Mouse (Mus musculus): Measurements from ENCODE around the gene Itgb5. TPM values are rescaled to one million over a fixed set of nuclear protein-coding genes. Genes with fewer than 3 reads are reported as not detected.

The Itgb5 gene
- polyA plus RNA-seq, 1 experiment from 2014 or later: 29.4 TPM

DNA sequence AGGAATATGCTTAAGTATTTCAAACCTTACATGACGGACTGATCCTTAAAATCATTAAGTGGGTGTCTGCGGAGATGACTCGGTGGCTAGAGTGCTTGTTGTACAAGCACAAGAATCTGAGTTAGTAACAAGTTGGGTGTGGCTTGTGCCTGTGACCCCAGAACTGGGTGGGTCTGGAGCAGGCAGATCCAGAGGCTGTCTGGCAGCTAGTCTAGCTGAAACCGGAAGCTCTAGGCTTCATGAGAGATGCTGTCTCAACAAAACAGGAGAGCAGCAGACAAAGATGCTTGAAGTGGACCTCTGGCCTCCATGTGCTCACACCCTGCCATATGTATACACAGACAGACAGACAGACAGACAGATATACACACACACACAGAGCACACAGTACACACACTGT, 161.2 kb downstream of the Itgb5 start:
- Histone ChIP-seq H3K27me3 (ENCODE audit: control insufficient read depth, insufficient read depth, low read length) (no peaks in the 10 kb centered on the region), H3K27ac (ENCODE audit: low read length) (no peak overlapping the region), H3K4me1 (ENCODE audit: control insufficient read depth, insufficient read depth, low read length) (no peaks in the 10 kb centered on the region), H3K36me3 (ENCODE audit: control insufficient read depth, insufficient read depth) (no peaks in the 10 kb centered on the region), H3K4me3 (ENCODE audit: low read length) (no peak overlapping the region), H3K4me2 (ENCODE audit: low read depth, low read length) (no peak overlapping the region), H3K9me3 (replicated peaks; ENCODE audit: control insufficient read depth, low read length) (no peaks in the 10 kb centered on the region), H3K9ac (ENCODE audit: low read length) (no peak overlapping the region)
- 69% methylated on average over 4 of the region's 4 CpGs for WGBS
- ATAC-seq (replicated peaks; ENCODE audit: extremely low read depth, insufficient read depth, low FRiP score): no peak

GRCm38 (mm10) chr16:33994321-33994720, 164.9 kb downstream of the Itgb5 start:
- ATAC-seq (replicated peaks; ENCODE audit: extremely low read depth, insufficient read depth, low FRiP score): no peak
- no peaks in the 10 kb centered on the region for H3K4me1 ChIP-seq (ENCODE audit: control insufficient read depth, insufficient read depth, low read length)
- no peak overlapping the region for H3K4me2 ChIP-seq (ENCODE audit: low read depth, low read length)
- H3K27ac ChIP-seq (ENCODE audit: low read length): no peak overlapping the region
- H3K9me3 ChIP-seq (replicated peaks; ENCODE audit: control insufficient read depth, low read length): no peaks in the 10 kb centered on the region
- H3K9ac ChIP-seq (ENCODE audit: low read length): no peak overlapping the region
- H3K36me3 ChIP-seq (ENCODE audit: control insufficient read depth, insufficient read depth): no peaks in the 10 kb centered on the region
- WGBS: 78% methylated on average over 6 of the region's 6 CpGs
- H3K4me3 ChIP-seq (ENCODE audit: low read length): no peak overlapping the region
- no peaks in the 10 kb centered on the region for H3K27me3 ChIP-seq (ENCODE audit: control insufficient read depth, insufficient read depth, low read length)

GRCm38 (mm10) chr16:33995496-33995895, 166.0 kb downstream of the Itgb5 start:
- Histone ChIP-seq H3K4me3 (ENCODE audit: low read length) (no peak overlapping the region), H3K9me3 (replicated peaks; ENCODE audit: control insufficient read depth, low read length) (no peaks in the 10 kb centered on the region), H3K27ac (ENCODE audit: low read length) (no peak overlapping the region), H3K36me3 (ENCODE audit: control insufficient read depth, insufficient read depth) (no peaks in the 10 kb centered on the region), H3K27me3 (ENCODE audit: control insufficient read depth, insufficient read depth, low read length) (no peaks in the 10 kb centered on the region), H3K9ac (ENCODE audit: low read length) (no peak overlapping the region), H3K4me2 (ENCODE audit: low read depth, low read length) (no peak overlapping the region), H3K4me1 (ENCODE audit: control insufficient read depth, insufficient read depth, low read length) (no peaks in the 10 kb centered on the region)
- ATAC-seq (replicated peaks; ENCODE audit: extremely low read depth, insufficient read depth, low FRiP score): no peak
- 63% methylated on average over 3 of the region's 3 CpGs for WGBS

DNA sequence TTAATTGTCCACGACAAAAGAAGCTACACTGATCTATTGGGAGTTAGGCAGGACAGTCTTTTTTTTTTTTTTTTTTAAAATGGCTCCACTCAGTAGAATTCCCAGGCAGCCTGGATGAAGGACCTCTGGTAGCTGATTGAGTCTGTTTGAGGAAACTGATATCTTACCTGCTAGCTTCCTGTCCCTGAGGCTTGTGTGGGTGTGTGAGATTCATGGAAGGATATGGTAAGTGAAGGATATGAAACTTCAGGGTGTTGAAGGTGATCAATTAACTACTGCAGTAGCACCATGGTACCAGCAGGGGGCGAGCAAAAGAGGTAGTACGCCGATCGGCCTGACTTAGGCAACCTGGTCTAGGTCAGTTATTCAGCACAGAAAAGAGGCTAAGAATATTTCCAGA, 166.6 kb downstream of the Itgb5 start:
- no peak for ATAC-seq (replicated peaks; ENCODE audit: extremely low read depth, insufficient read depth, low FRiP score)
- Histone ChIP-seq H3K4me3 (ENCODE audit: low read length) (no peak overlapping the region), H3K36me3 (ENCODE audit: control insufficient read depth, insufficient read depth) (no peaks in the 10 kb centered on the region), H3K9ac (ENCODE audit: low read length) (no peak overlapping the region), H3K4me1 (ENCODE audit: control insufficient read depth, insufficient read depth, low read length) (no peaks in the 10 kb centered on the region), H3K9me3 (replicated peaks; ENCODE audit: control insufficient read depth, low read length) (no peaks in the 10 kb centered on the region), H3K4me2 (ENCODE audit: low read depth, low read length) (no peak overlapping the region), H3K27ac (ENCODE audit: low read length) (no peak overlapping the region), H3K27me3 (ENCODE audit: control insufficient read depth, insufficient read depth, low read length) (no peaks in the 10 kb centered on the region)
- 3% methylated on average over 5 of the region's 5 CpGs for WGBS

GRCm38 (mm10) chr16:33998011-33998410, 168.5 kb downstream of the Itgb5 start:
- no peak overlapping the region for H3K27ac ChIP-seq (ENCODE audit: low read length)
- H3K4me3 ChIP-seq (ENCODE audit: low read length): no peak overlapping the region
- no peak for ATAC-seq (replicated peaks; ENCODE audit: extremely low read depth, insufficient read depth, low FRiP score)
- 73% methylated on average over 6 of the region's 6 CpGs for WGBS
- no peaks in the 10 kb centered on the region for H3K9me3 ChIP-seq (replicated peaks; ENCODE audit: control insufficient read depth, low read length)
- H3K36me3 ChIP-seq (ENCODE audit: control insufficient read depth, insufficient read depth): no peaks in the 10 kb centered on the region
- H3K4me2 ChIP-seq (ENCODE audit: low read depth, low read length): no peak overlapping the region
- H3K27me3 ChIP-seq (ENCODE audit: control insufficient read depth, insufficient read depth, low read length): no peaks in the 10 kb centered on the region
- no peak overlapping the region for H3K9ac ChIP-seq (ENCODE audit: low read length)
- 0 out of 2 replicates have a peak, but pooled peaks cover under 1% of the 10 kb centered on the region for H3K4me1 ChIP-seq (ENCODE audit: control insufficient read depth, insufficient read depth, low read length)

Other genes starting within 250 kb of the Itgb5 start
- 34.0 and 35.1 TPM in 2 replicates for gene Heg1, start 145.3 kb upstream of the Itgb5 start, polyA plus RNA-seq (2015; fragmentation: Nextera tagmentation; extraction: Ambion mirVana)
- gene Muc13, start 35.6 kb upstream of the Itgb5 start, polyA plus RNA-seq (2015; fragmentation: Nextera tagmentation; extraction: Ambion mirVana): 0.16 and 1.5 TPM in 2 replicates
- gene Umps, start 137.4 kb downstream of the Itgb5 start, polyA plus RNA-seq (2015; fragmentation: Nextera tagmentation; extraction: Ambion mirVana): 29.4 and 30.7 TPM in 2 replicates

Data from heart, embryonic 16.5 days (tissue).